Mouse (Mus musculus) heart, embryonic 14.5 days (tissue): Measurements from ENCODE around the gene Srpk2. TPM values are rescaled to one million over a fixed set of nuclear protein-coding genes. Genes with fewer than 3 reads are reported as not detected.

Source experiments
- ATAC-seq: fragments of 200-750 bp; cut with Nextera tagmentation; 2 replicates; pipeline ENCODE4 v1.8.0; 2017; ENCODE audit warnings: low read depth, moderate TSS enrichment; ENCODE audit not compliant: insufficient number of reproducible peaks, insufficient read depth, low FRiP score
- H3K27ac ChIP-seq, 2 experiments: fragments of 200-500 bp in 1 of 2; fragments of 300-500 bp in 1 of 2; sonication (generic) in 1 of 2; replicated peaks in 1 of 2; 2 replicates each; pipeline ENCODE4 v1.5.1; 2012 to 2014; ENCODE audit warnings: low read depth in 2 of 2, low read length in 2 of 2, control low read depth in 1 of 2, mild to moderate bottlenecking in 1 of 2, mixed read lengths in 1 of 2; ENCODE audit not compliant: control insufficient read depth in 1 of 2, insufficient read depth in 1 of 2
- H3K27me3 ChIP-seq: fragments of 300-500 bp; sonication (generic); 2 replicates; pipeline ENCODE4 v1.6.1; 2014; ENCODE audit warnings: mild to moderate bottlenecking, low read length, control low read depth; ENCODE audit not compliant: control insufficient read depth, insufficient read depth
- H3K36me3 ChIP-seq: fragments of 300-500 bp; sonication (generic); 2 replicates; pipeline ENCODE4 v1.6.1; 2014; ENCODE audit warnings: mild to moderate bottlenecking, control low read depth, low read length, mixed read lengths; ENCODE audit not compliant: control insufficient read depth, insufficient read depth
- H3K4me1 ChIP-seq, 2 experiments: fragments of 200-500 bp in 1 of 2; fragments of 300-500 bp in 1 of 2; sonication (generic) in 1 of 2; 2 replicates each; pipeline ENCODE4 v1.6.1; 2012 to 2014; ENCODE audit warnings: low read length in 2 of 2, control low read depth in 1 of 2, mixed read lengths in 1 of 2; ENCODE audit not compliant: control insufficient read depth in 2 of 2, insufficient read depth in 2 of 2
- H3K4me2 ChIP-seq: fragments of 300-500 bp; sonication (generic); 2 replicates; pipeline ENCODE4 v1.6.1; 2014; ENCODE audit warnings: mild to moderate bottlenecking, low read length
- H3K4me3 ChIP-seq, 2 experiments: fragments of 200-500 bp in 1 of 2; fragments of 300-500 bp in 1 of 2; sonication (generic) in 1 of 2; 2 replicates each; pipeline ENCODE4 v1.5.1; 2012 to 2014; ENCODE audit warnings: low read length in 2 of 2, mild to moderate bottlenecking in 2 of 2, control low read depth in 1 of 2, low read depth in 1 of 2, moderate library complexity in 1 of 2; ENCODE audit not compliant: control insufficient read depth in 1 of 2, insufficient read depth in 1 of 2
- H3K9ac ChIP-seq: fragments of 300-500 bp; sonication (generic); 2 replicates; pipeline ENCODE4 v1.6.1; 2014; ENCODE audit warnings: mild to moderate bottlenecking, low read length
- H3K9me3 ChIP-seq: fragments of 300-500 bp; sonication (generic); 2 replicates; pipeline ENCODE4 v1.6.1; 2016; ENCODE audit warnings: low read length, control low read depth; ENCODE audit not compliant: control insufficient read depth
- WGBS: fragments of 180-500 bp; shearing (Covaris S2); extraction: QIAGEN DNeasy Blood & Tissue Kit; methylation state at CpG from one replicate; pipeline ENCODE4 v1.1.7; 2014; 5-methylcytosine and 5-hydroxymethylcytosine counted together
- polyA plus RNA-seq: library from polyadenylated mRNA; unstranded; fragments of >200 nt; fragmentation: Nextera tagmentation; extraction: Ambion mirVana; gene quantifications from 2 replicates; pipeline ENCODE4 v1.2.1, GENCODE M21; 2014

The Srpk2 gene
- polyA plus RNA-seq, 1 experiment from 2014 or later, result 49.6 TPM

GRCm38 (mm10) chr5:23587614-23588013, 96.8 kb downstream of the Srpk2 start:
- H3K27ac ChIP-seq, result no peak overlapping the region
- no peak overlapping the region for H3K4me2 ChIP-seq
- H3K9ac ChIP-seq, result no peak overlapping the region
- no peak overlapping the region for H3K4me3 ChIP-seq
- H3K36me3 ChIP-seq, result no peaks in the 10 kb centered on the region
- WGBS, result 56% methylated on average over 2 of the region's 2 CpGs
- no peaks in the 10 kb centered on the region for H3K27me3 ChIP-seq
- no peaks in the 10 kb centered on the region for H3K9me3 ChIP-seq
- ATAC-seq, result no peak
- peaks cover 0 to 14% of the 10 kb centered on the region in 2 experiments; a peak in 2 of 4 replicates for H3K4me1 ChIP-seq

GRCm38 (mm10) chr5:23586531-23587453, 97.6 kb downstream of the Srpk2 start:
- Histone ChIP-seq H3K4me2 (no peak overlapping the region), H3K9me3 (no peaks in the 10 kb centered on the region), H3K36me3 (no peaks in the 10 kb centered on the region), H3K9ac (no peak overlapping the region), H3K4me1 (peaks cover 0 to 14% of the 10 kb centered on the region in 2 experiments; a peak in 2 of 4 replicates), H3K27ac (no peak overlapping the region), H3K27me3 (no peaks in the 10 kb centered on the region), H3K4me3 (no peak overlapping the region)
- 72% methylated on average over 13 of the region's 13 CpGs for WGBS
- no peak for ATAC-seq

- no peaks in the 10 kb centered on the region for H3K27me3 ChIP-seq
- no peak overlapping the region for H3K9ac ChIP-seq
- H3K36me3 ChIP-seq, result no peaks in the 10 kb centered on the region
- H3K9me3 ChIP-seq, result no peaks in the 10 kb centered on the region
- H3K27ac ChIP-seq, result no peak overlapping the region
- peaks cover 0 to 11% of the 10 kb centered on the region in 2 experiments; a peak in 1 of 4 replicates for H3K4me1 ChIP-seq
- WGBS, result 50% methylated on average over 2 of the region's 2 CpGs
- H3K4me3 ChIP-seq, result no peak overlapping the region
- ATAC-seq, result no peak
- no peak overlapping the region for H3K4me2 ChIP-seq
Measured at GRCm38 (mm10) chr5:23581484-23582060, 102.8 kb downstream of the Srpk2 start.

- H3K4me1 ChIP-seq, result peaks cover 0 to 15% of the 10 kb centered on the region in 2 experiments; a peak in 1 of 4 replicates
- no peak overlapping the region for H3K4me3 ChIP-seq
- ATAC-seq, result no peak
- no peak overlapping the region for H3K27ac ChIP-seq
- H3K27me3 ChIP-seq, result no peaks in the 10 kb centered on the region
- no peak overlapping the region for H3K9ac ChIP-seq
- no peaks in the 10 kb centered on the region for H3K36me3 ChIP-seq
- WGBS, result 88% methylated on average over 3 of the region's 3 CpGs
- H3K9me3 ChIP-seq, result no peaks in the 10 kb centered on the region
- no peak overlapping the region for H3K4me2 ChIP-seq
Measured at GRCm38 (mm10) chr5:23579120-23579880, 105.1 kb downstream of the Srpk2 start.

GRCm38 (mm10) chr5:23578322-23578957, 106.0 kb downstream of the Srpk2 start:
- H3K27ac ChIP-seq, result no peak overlapping the region
- no peak for ATAC-seq
- no peaks in the 10 kb centered on the region for H3K36me3 ChIP-seq
- 78% methylated on average over 4 of the region's 4 CpGs for WGBS
- no peaks in the 10 kb centered on the region for H3K9me3 ChIP-seq
- peaks cover 0 to 15% of the 10 kb centered on the region in 2 experiments; a peak in 1 of 4 replicates for H3K4me1 ChIP-seq
- no peak overlapping the region for H3K4me2 ChIP-seq
- H3K27me3 ChIP-seq, result no peaks in the 10 kb centered on the region
- no peak overlapping the region for H3K4me3 ChIP-seq
- no peak overlapping the region for H3K9ac ChIP-seq

GRCm38 (mm10) chr5:23577847-23578246, 106.6 kb downstream of the Srpk2 start:
- no peak for ATAC-seq
- Histone ChIP-seq H3K9ac (no peak overlapping the region), H3K27me3 (no peaks in the 10 kb centered on the region), H3K36me3 (no peaks in the 10 kb centered on the region), H3K4me2 (no peak overlapping the region), H3K4me3 (no peak overlapping the region), H3K9me3 (no peaks in the 10 kb centered on the region), H3K4me1 (peaks cover 0 to 15% of the 10 kb centered on the region in 2 experiments; a peak in 1 of 4 replicates), H3K27ac (no peak overlapping the region)
- WGBS, result 74% methylated on average over 4 of the region's 4 CpGs
